Mouse (Mus musculus) MEL (cell line): Measurements from ENCODE around the gene Uxs1.

Source experiments
- CTCF ChIP-seq, 3 experiments: IDR thresholded peaks in 2 of 3; conservative IDR thresholded peaks in 1 of 3; 2 replicates each; pipeline ENCODE4 v1.5.1; 2011 to 2012; ENCODE audit warnings: low read length in 3 of 3, low read depth in 2 of 3, mild to moderate bottlenecking in 2 of 3, improper control_type of control experiment in 1 of 3, inconsistent platforms in 1 of 3, mixed read lengths in 1 of 3, moderate library complexity in 1 of 3; ENCODE audit not compliant: control insufficient read depth in 1 of 3, insufficient read depth in 1 of 3, poor library complexity in 1 of 3, severe bottlenecking in 1 of 3
- E2F4 ChIP-seq: IDR thresholded peaks from 2 replicates; pipeline ENCODE4 v1.6.1; 2011; ENCODE audit warnings: low read depth, low read length, improper control_type of control experiment, borderline replicate concordance
- MAX ChIP-seq: IDR thresholded peaks from 2 replicates; pipeline ENCODE4 v1.6.1; 2011; ENCODE audit warnings: low read length, improper control_type of control experiment
- NRF1 ChIP-seq: IDR thresholded peaks from 2 replicates; pipeline ENCODE4 v1.6.1; 2014; ENCODE audit warnings: low read depth, mild to moderate bottlenecking, inconsistent platforms, low read length, improper control_type of control experiment, moderate library complexity; ENCODE audit not compliant: poor library complexity, insufficient read depth, severe bottlenecking
- POLR2A ChIP-seq, 2 experiments: IDR thresholded peaks; 2 replicates each; pipeline ENCODE4 v1.6.1; 2011 to 2012; ENCODE audit warnings: low read length in 2 of 2, mild to moderate bottlenecking in 2 of 2, control low read depth in 1 of 2, improper control_type of control experiment in 1 of 2, low read depth in 1 of 2, moderate library complexity in 1 of 2; ENCODE audit not compliant: control insufficient read depth in 1 of 2, insufficient read depth in 1 of 2, poor library complexity in 1 of 2
- USF2 ChIP-seq, 2 experiments: IDR thresholded peaks; 2 replicates each; pipeline ENCODE4 v1.6.1; 2011 to 2012; ENCODE audit warnings: improper control_type of control experiment in 2 of 2, low read length in 2 of 2, borderline replicate concordance in 1 of 2, inconsistent platforms in 1 of 2, low read depth in 1 of 2, mild to moderate bottlenecking in 1 of 2; ENCODE audit not compliant: insufficient read depth in 1 of 2
- ZNF384 ChIP-seq: IDR thresholded peaks from 2 replicates; pipeline ENCODE4 v1.6.1; 2012; ENCODE audit warnings: low read depth, mild to moderate bottlenecking, inconsistent platforms, low read length, improper control_type of control experiment

DNA sequence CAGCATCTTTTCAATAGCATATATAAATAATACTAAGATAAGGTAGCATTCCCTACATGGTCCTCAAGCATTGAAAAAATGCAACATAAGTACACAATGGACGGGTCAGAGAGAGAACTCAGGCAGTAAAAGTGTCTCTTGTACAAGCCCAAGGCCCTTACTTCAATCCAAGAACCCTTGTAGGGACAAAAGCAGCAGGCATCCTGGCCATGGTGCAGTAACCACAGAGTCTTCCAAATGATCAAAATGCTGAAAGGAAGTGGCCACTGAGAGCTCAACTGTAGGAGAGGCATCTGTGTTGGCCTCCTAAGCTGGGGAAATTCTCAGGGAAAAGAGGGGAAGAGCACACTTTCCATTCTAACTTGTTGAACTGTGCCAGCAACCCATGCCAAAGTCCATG lies 2.5 kb upstream of the Uxs1 start:
- TF ChIP-seq CTCF (IDR thresholded peaks at IDR 0.05 in 2 of 3, conservative IDR thresholded peaks at IDR 0.05 in 1 of 3; ENCODE audit: control insufficient read depth in 1 of 3, insufficient read depth in 1 of 3, low read depth in 2 of 3, low read length in 3 of 3, poor library complexity in 1 of 3, severe bottlenecking in 1 of 3): no peak
- TF ChIP-seq E2F4: no peak
- TF ChIP-seq NRF1: no peak
- TF ChIP-seq ZNF384: no peak
- TF ChIP-seq USF2 (IDR thresholded peaks at IDR 0.05; ENCODE audit: borderline replicate concordance in 1 of 2, insufficient read depth in 1 of 2, low read depth in 1 of 2, low read length in 2 of 2): no peak
- TF ChIP-seq POLR2A (IDR thresholded peaks at IDR 0.05; ENCODE audit: control insufficient read depth in 1 of 2, insufficient read depth in 1 of 2, low read depth in 1 of 2, low read length in 2 of 2, poor library complexity in 1 of 2): no peak
- TF ChIP-seq MAX: no peak
